Mouse (Mus musculus) layer of hippocampus, adult 2 months (tissue): ENCODE results near the gene Pigg. TPM values are rescaled to one million over a fixed set of nuclear protein-coding genes. Genes with fewer than 3 reads are reported as not detected.
A peak's percentile ranks its signal among the peaks of the same experiment; 100 is the strongest.

Source experiments
- DNase-seq, 2 experiments: peaks; one replicate each; pipeline ENCODE4 v3.0.0; 2022; ENCODE audit warnings: low spot score in 2 of 2
- H3K27ac ChIP-seq: fragments of 200-600 bp; 2 replicates; pipeline ENCODE4 v1.8.1; 2022
- H3K4me3 ChIP-seq: fragments of 200-600 bp; 2 replicates; pipeline ENCODE4 v1.8.1; 2022; ENCODE audit warnings: mild to moderate bottlenecking
- CTCF ChIP-seq: fragments of 200-600 bp; conservative IDR thresholded peaks from 2 replicates; pipeline ENCODE4 v1.8.1; 2022; ENCODE audit warnings: antibody characterized with exemption, mild to moderate bottlenecking, moderate library complexity
- total RNA-seq, 2 experiments: library from RNA; stranded (reverse); gene quantifications; 2 replicates each; pipeline ENCODE4 v1.2.3; 2021

Pigg gene
- total RNA-seq, 2 experiments from 2014 or later, result 10.1 to 11.5 TPM

GRCm38 (mm10) chr5:108313065-108313860 is 854 bp downstream of the Pigg start:
- Histone ChIP-seq H3K4me3 (peak overlapping the region; percentile 67), H3K27ac (peak overlapping the region; percentile 93)
- no peak for DNase-seq
- TF ChIP-seq CTCF, result no peak

- DNase-seq, result no peak
- Histone ChIP-seq H3K4me3 (no peak overlapping the region), H3K27ac (no peak overlapping the region)
- TF ChIP-seq CTCF, result no peak
Observed at GRCm38 (mm10) chr5:108331051-108331450, 18.6 kb downstream of the Pigg start.

GRCm38 (mm10) chr5:108337385-108337784 is 25.0 kb downstream of the Pigg start:
- Histone ChIP-seq H3K27ac (no peak overlapping the region), H3K4me3 (no peak overlapping the region)
- DNase-seq, result no peak
- TF ChIP-seq CTCF, result no peak

- TF ChIP-seq CTCF, result no peak
- DNase-seq, result no peak
- Histone ChIP-seq H3K4me3 (no peak overlapping the region), H3K27ac (no peak overlapping the region)
Observed at GRCm38 (mm10) chr5:108338049-108338448, 25.6 kb downstream of the Pigg start.

DNA sequence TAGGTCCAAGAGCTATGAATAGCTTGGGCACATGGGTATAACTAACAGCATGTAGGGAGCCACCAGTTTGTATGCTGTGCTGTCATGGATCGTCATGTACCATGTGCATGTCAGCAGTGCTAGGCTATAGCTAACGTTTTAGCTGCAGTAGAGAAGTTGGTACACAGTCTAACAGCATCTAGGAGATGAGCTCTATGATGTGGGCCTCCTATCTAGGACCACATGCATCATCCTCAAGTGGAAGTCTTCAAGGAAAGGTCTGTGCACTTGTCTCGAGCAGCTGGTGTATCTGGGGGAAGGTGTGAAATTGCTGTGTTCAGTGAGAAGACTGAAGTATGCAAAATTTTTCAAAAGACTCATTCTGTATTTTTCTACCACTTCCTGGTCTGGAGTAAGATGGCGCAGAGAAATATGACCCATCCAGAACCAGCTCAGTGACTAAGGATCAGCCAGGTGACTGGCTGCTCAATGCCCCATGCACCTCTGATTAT is 31.3 kb downstream of the Pigg start:
- TF ChIP-seq CTCF, result no peak
- H3K4me3 ChIP-seq, result no peak overlapping the region
- no peak overlapping the region for H3K27ac ChIP-seq
- DNase-seq, result no peak

- Histone ChIP-seq H3K4me3 (no peak overlapping the region), H3K27ac (no peak overlapping the region)
- DNase-seq, result no peak
- no peak for TF ChIP-seq CTCF
Observed at GRCm38 (mm10) chr5:108345313-108346071, 33.1 kb downstream of the Pigg start.

- Histone ChIP-seq H3K4me3 (no peak overlapping the region), H3K27ac (no peak overlapping the region)
- no peak for DNase-seq
- peak; percentile 61 for TF ChIP-seq CTCF
Observed at GRCm38 (mm10) chr5:108347843-108348242, 35.4 kb downstream of the Pigg start.

DNA sequence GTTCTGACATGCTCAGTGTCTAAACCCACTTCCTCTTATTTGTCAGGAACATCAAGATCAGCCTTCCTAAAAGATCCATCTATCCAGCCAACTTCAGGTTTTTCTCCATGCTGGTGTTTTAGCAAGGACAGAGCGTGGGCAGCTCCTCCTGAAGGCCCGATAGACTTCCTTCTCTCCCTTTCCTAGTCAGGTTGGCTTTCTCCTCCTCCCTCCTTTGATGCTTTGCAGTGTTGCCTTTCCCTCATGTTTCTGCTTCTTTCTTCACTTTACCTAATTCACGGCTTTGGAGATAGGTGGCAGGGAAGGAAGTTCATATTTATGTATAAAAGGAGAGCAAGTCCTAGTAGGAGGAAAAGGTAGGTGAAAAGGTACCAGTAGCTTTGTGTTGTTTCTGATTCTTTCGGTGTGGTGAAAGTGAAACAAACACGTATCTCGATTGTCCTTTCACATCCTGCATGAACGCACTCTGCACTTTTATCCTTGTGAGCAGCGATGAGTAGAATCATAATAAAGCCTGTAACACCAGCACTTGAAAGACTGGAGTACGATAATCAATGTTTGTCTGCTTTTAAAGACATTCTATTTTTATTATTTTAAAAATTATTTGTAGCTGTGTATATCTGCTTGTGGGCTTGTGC is 37.2 kb downstream of the Pigg start:
- no peak for TF ChIP-seq CTCF
- DNase-seq, result no peak
- Histone ChIP-seq H3K27ac (no peak overlapping the region), H3K4me3 (no peak overlapping the region)

- H3K4me3 ChIP-seq, result no peak overlapping the region
- TF ChIP-seq CTCF, result no peak
Observed at GRCm38 (mm10) chr5:108354056-108354455, 41.6 kb downstream of the Pigg start.

GRCm38 (mm10) chr5:108357862-108358261 is 45.5 kb downstream of the Pigg start:
- no peak for TF ChIP-seq CTCF
- Histone ChIP-seq H3K4me3 (no peak overlapping the region), H3K27ac (no peak overlapping the region)
- DNase-seq, result no peak

More at GRCm38 (mm10) chr5:108354056-108354455, 41.6 kb downstream of the Pigg start:
- DNase-seq, result no peak
- H3K27ac ChIP-seq, result no peak overlapping the region

DNA sequence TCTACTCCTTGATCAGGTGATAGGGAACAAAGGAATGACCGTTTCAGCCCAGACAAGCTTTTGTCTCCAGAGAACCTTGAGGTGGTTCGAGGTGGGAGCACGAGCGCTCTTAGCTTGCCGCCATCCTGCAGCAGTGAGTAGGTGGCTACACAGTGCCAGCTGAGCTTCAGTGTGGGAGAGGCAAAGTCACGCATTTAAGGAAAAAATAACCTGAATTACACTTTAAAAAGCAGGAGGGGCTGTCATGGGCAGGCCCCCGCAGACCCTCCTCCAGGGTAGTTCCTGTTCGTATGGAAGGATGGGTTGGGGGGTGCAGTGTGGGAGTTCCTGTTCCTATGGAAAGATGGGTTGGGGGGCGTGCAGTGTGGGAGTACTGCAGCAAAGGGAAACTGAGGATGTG is 47.1 kb downstream of the Pigg start:
- DNase-seq, result peak in 1 of 2 experiments; percentile 31
- no peak for TF ChIP-seq CTCF
- H3K27ac ChIP-seq, result peak overlapping the region; percentile 53; the same call in 1 of the 2 replicates

DNA sequence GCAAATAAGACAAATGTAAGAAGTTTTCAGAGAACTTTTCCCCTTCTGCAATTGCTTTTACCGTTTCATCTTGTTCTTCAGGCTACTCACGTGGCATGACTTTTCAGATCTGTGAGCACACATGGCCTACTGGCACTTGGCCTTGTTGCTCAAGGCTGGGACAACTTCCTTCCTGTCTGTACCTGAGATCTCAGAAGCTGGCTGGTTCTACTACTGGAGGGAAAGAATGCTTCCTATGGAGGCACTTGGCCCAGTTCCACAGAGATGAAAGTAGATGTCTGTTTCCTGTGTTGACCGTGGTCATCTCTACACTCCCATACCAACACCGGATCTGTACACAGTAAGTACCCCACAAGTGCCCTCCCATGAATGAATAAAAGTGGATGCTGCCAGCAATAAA is 47.8 kb downstream of the Pigg start:
- Histone ChIP-seq H3K27ac (no peak overlapping the region), H3K4me3 (no peak overlapping the region)
- no peak for DNase-seq
- no peak for TF ChIP-seq CTCF

More for the DNA sequence above, 47.1 kb downstream of the Pigg start:
- H3K4me3 ChIP-seq, result no peak overlapping the region

- Histone ChIP-seq H3K4me3 (no peak overlapping the region), H3K27ac (no peak overlapping the region)
- DNase-seq, result no peak
- peak; percentile 54 for TF ChIP-seq CTCF
Observed at GRCm38 (mm10) chr5:108362330-108362729, 49.9 kb downstream of the Pigg start.
